Mouse (Mus musculus) megakaryocyte, adult 5-6 weeks (primary cell): ENCODE measurements around the gene Erc2. TPM values are rescaled to one million over a fixed set of nuclear protein-coding genes. Genes with fewer than 3 reads are reported as not detected.
"Not testable (repeated sequence)": the region's sequence is repeated elsewhere in the genome, so short reads cannot be mapped to it uniquely, and the experiment has no call there.

ENCODE experiments used
- ATAC-seq: 2 replicates; pipeline ENCODE4 v1.8.0; 2016; ENCODE audit warnings: mild to moderate bottlenecking, inconsistent platforms; ENCODE audit not compliant: poor library complexity, severe bottlenecking
- total RNA-seq, 2 experiments: library from RNA; stranded (forward) in 1 of 2; stranded (reverse) in 1 of 2; fragments of 153-499, 151-499 nt in 1 of 2; fragments of 221-1000, 200-1000 nt in 1 of 2; gene quantifications; 2 replicates each; pipeline versions ENCODE4 v1.2.3 to v1.2.4; 2015 to 2017

Erc2 gene
- total RNA-seq, 2 experiments from 2014 or later, result 0.04 TPM; not detected in 1

DNA sequence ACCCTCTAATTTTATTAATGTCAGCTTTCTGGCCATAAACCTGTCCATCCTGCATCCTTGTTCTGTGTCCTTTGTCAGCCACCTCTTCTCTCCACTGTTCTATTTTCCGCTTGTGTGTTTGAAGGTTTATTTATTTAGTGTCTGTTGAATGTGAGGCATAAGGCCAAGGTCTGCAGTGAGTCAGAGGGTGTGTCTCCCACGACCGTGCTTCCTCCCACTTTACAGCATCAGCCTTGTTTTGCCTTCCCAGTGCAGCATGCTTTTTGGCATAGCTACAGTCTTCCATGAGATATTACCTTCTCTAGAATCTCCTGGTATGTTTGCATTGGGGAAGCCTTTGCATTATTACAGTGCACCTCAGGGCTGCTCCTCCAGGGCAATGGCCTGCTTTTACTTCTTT is 200.8 kb downstream of the Erc2 start:
- ATAC-seq, result no peak

DNA sequence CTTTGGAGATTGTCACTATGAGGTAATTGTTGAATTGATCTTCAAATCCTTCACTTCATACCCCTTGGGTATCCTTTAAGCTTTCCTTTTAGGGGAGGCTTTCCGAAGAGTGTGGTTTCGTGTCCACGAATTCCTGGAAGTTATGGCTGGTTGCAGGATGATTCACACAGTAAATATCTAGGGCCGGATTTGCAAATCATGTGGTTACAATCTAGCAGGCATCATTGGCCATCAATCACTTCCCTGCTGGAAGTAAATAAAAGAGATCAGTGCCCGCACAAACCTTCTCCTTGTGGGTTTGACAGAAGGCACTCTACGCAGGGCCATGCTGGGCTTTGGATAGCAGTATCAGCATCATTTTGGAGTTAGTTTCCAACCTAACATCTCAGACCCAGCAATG is 201.7 kb downstream of the Erc2 start:
- no peak for ATAC-seq

DNA sequence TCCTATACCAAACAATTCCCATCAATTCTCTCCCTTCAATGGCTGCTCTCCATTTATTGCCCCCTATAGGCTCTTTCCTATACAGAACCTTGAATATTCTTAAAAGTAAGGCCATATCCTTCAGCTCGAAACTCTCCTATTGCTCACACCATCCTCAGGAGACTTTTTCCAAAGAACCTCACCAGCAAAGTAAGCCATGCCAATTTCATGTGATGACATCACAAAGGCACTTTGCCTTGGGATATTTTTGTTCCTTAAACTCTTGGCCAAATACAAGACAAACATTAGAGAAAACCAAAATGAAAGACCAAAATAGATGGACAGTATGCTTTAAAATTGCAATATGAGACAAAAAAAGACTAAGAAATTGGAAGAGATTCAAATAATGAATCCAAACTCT is 204.6 kb downstream of the Erc2 start:
- no peak for ATAC-seq

DNA sequence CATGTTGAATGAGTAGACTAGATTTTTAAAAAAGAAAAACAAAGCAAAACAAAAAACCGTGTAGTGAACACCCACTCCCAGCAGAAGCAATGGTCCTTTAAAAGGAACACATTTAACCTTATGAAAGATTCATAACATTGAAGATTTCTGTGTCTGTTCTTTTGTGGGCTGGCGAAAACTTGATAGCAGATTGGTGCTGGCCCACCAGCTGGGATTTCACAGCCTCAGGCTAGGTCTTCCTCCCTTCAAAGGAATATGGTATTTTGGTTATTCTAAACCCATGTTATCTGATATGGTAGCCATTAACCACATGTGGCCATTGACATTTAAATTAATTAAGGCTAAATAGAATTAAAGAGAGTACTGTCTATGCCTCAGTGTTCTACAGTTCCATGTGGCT is 205.9 kb downstream of the Erc2 start:
- ATAC-seq, result no peak

DNA sequence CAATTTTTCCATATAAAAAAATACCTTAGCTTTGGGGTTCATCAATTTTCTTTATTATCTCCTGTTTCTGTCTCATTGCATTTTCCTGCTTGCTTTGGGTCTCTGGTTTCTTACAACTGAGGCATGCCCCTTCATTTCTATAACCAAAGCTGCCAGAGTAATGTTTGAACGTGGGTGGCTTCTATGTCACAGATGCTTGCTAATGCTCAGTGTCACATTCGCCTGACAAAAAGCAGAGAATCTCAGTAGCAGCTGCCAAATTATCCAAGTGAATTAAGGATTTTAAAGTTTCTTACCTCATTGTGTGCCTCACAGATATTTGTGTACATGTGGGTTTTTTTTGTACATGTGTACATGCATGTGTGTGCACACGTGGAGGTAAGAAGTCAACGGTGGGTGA is 210.0 kb downstream of the Erc2 start:
- ATAC-seq, result no peak

DNA sequence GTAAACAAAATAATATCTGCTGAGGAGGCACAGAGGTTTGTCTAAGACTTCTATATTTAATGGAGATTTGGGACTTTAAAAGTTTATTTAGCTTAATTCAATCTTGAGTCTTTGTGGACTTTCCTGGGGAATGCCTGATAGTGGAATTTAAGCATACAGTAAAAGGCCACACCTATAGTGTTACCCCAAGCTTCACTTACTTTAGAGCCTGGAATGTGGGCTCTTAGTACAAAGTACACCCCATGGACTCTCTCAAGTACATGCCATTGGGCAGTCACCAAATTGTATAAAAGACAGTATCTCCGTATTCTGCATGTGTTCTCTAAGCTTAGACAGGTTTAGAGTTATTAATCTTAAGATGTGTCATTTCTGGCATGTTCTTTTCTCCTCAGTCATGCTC is 213.1 kb downstream of the Erc2 start:
- ATAC-seq, result no peak

DNA sequence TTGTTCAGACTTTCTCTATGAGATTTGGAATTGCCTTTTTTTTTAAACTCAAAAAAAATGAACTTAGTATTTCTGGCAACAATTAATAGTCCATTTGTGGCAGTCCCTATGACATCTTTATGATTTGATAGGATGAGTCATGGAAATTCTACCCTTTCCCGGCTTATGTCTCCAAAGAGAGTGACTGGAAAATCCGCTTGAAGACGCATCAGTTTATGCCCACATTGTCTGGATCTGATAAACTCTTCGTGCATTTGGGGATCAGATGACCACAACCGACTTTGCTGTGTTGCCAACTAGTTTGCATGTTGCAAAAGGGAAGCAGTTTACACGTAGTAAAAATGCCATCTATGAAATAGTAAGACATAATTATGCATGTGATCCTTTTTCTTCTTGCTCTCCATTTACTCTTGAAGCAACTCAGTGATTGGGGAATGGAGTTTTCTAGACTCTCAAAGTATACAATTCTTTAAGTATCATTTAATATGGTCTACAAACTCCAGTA is 215.4 kb downstream of the Erc2 start:
- ATAC-seq, result no peak

DNA sequence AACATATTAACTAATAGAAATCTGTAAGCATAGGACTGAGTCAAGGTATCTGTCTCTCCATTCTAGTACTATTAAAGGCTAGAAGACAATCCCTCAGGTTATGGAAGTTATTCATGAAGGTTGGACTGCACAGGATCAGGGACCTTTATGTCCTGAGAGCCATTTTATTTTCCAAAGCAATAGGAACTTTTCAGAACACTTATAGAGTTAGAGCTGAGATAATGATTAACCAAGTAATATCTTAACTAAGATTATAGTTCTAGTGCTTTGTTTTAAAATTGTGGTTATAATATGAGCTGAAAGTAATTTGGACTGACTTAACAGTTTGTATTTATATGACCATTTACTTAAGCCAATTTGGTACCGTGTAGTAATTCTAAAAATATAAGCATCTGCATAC is 217.9 kb downstream of the Erc2 start:
- no peak for ATAC-seq

DNA sequence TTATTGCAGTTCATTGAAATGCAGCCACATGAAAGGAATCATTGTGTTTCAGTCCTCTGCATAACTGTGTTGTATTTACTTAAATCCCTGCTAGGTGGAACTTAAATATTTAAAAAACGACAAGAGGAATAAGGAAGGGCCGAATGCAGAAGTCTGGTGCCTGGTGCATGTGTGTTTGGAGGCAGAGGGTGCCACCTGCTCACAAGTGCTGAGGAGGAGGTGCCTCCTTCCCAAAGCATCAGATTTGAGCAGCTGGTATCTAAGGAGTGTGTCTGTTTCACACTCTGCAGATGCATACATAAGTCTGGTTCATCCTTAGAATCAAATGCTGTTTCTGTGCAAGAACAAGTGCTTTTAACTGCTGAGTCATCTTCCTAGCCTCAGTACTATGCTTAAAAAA is 224.6 kb downstream of the Erc2 start:
- no peak for ATAC-seq

DNA sequence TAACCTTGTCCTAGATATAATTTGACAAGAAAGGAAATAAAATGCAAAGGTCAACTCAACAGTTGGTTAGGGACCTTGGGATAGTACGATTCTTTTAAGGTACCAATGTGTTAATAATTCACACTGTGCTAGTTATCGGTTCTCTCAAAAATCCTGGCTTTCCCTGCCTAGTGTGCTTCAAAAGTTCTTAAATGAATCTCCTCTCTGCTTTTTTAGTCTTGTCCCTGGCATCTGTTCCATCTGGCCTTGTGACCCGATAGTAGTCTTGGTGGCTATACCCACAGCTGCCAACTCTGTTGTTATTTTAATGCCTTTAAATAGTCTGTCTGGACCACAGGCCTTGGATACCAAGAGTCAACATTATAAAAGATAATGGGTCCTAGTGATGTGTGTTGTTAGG is 225.1 kb downstream of the Erc2 start:
- no peak for ATAC-seq

DNA sequence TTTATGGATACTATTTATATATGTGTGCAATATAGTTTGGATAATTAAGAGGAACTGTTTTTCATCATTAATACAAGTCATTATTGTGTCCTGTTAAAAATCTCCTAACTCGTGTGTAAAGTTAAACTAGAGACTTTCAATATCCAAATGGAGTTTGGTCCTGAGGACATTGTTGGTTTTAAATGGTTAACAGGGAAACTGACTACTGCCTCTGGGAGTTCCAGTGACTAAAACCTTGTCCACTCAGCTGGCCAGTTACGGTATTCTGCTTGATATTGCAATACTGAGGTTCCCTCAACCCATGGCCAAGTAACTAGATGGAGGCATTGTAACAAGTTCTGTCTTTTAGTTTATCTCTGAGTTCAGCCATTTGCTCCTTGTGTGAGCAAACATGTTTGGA is 229.0 kb downstream of the Erc2 start:
- ATAC-seq, result no peak

DNA sequence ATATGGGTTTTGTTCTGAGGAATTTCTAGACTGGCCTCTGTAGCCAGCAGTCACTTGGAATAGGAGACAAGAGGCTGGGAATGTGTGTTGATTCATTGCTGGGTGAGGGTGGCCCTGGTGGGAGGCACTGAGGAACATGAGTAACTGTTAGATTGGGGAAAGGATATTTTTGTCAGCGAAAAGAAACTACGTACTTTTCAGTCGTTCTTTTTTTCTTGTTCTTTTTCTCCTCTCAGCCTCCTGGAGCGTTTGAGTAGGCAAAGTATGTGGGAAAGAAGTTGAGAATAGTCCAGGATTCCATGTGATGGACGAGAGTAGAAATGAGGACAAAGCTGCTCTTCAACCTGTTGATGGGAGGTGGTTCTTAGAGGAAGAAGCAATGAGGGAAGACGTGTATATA is 230.4 kb downstream of the Erc2 start:
- ATAC-seq, result no peak

DNA sequence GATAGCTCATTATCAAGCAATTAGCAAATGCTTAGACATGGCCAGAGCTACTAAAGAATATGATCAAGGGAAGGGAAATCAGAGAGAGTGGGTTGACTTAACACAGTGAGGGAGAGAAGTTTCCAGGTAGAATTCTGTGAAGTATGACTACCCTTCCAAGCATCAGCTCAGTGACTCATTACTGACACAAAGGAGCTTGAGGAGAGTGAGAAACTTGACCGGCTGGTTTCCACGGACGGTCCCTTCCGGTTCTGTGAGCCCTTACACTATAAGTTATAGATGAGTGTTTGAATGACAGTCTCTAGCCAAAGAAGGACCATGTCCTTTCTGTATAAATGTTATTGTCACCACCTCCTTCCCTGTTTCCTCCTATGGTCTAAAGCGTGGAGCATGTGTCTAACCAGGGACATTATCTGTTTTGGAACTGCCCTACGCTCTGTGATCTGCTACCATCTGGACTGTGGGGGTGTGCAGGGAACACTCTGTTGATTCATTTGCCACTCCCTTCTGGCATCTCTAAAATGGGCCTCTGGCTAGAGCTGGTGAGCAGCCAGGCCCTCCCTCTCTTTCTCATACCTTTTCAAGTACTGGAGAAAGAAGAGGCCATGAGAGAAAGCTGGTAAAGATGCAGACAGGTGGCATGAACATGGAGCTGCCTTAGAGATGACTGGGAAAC is 238.3 kb downstream of the Erc2 start:
- ATAC-seq, result no peak

DNA sequence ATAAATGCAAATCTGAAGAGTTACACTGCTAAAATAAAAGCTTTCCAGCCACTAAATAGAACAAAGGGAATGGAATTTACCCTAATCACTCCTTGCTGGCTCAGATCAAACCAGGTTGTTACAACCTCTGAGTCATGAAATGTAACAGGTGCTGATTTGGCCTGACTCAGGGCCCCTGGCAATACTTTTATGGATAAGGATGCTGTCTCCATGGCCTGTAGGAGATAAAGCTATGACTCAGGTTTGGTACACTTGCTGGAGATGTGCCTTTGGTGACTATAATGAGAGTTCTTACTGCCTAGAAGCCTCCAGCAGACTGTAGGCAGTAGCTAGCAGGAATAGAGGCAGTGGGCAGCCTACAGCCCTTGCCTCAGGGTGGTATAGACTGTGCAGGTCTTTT is 240.1 kb downstream of the Erc2 start:
- ATAC-seq, result no peak

DNA sequence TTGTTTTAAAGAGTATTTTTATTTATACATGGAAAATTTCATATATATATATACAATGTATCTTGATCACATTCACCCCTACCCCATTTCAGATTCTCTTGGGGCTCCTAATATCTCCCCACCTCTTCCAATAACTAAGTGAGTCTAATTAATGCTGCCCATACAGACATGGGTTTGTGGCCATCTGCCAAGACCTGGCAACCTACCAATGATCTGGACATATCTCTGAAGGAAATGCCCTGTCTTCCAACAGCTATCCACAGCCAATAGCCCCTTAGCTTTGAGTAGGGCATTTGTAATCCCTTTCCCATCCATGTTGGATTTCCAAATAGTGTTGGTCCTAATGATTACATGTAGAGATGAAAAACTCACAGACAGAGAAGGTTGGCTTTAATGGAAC is 245.2 kb downstream of the Erc2 start:
- no peak for ATAC-seq

DNA sequence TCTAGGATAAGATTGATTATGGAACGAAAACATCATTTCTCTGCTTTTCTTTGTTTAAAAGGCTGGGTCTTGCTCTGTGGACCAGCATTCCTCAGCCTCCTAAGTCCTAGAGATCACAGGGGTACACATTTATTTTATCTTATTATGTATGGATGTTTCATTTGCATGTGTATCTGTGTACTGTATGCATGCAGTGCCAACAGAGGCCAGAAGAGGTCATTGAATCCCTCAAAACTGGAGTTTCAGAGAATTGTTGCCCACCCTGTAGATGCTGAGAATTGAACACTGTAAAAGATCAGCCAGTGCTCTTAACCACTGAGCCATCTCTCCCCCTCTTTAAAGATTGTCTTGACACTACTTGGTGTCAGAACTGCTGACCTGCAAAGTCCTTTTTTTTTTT is 251.4 kb downstream of the Erc2 start:
- no peak for ATAC-seq

DNA sequence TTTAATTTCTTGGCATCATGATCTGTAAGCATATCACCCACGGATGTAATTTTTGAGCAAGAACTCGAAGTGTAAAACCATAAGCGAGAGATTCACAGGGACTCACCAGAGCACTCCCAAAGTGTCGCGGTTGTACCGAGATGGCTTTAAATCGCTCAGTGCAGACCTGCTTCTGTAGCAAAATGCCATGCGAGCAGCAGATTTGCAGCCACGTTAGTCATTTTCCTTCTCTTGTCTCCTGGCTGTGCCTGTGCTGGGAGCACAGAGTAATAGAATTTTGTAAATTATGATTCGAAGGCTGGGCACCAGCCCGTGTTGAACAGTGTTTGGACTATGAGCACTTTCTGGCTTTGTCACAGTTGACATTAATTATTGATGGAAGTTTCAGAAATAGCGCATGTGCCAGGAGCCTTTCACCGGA is 253.8 kb downstream of the Erc2 start:
- no peak for ATAC-seq

DNA sequence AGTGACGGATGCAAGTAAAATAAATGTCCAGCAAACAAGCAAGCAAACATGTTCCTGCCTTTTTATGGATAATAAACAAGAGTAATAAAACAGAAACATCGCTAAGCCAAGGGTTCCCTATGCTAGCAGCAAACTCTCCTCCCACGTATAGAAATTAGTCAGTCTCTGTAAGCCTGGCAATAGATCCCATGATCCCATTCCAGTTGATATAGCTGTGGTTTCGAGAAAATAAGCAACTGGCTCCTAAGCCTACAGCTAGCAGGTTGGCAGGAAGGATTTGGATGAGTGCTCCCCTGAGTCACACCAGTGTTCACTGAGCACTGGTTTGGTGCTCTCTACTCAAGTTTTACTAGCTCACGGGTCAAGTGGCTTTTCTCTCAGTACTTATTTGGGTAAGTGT is 259.7 kb downstream of the Erc2 start:
- no peak for ATAC-seq

DNA sequence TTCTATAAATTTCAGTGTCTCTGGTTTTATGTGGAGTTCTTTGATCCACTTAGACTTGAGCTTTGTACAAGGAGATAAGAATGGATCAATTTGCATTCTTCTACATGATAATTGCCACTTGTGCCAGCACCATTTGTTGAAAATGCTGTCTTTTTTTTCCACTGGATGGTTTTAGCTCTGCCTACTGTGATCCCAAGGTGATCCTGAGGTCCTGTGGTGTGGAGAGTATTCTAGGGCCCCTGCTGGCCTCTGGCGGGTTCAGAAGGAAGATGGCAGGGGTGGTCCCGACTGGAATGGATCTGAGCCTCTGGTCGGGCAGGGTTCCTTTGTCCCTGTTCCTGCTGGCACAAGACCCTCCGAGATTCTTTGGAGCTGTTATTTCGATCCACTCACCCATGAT is 264.1 kb downstream of the Erc2 start:
- ATAC-seq, result not testable (repeated sequence)

DNA sequence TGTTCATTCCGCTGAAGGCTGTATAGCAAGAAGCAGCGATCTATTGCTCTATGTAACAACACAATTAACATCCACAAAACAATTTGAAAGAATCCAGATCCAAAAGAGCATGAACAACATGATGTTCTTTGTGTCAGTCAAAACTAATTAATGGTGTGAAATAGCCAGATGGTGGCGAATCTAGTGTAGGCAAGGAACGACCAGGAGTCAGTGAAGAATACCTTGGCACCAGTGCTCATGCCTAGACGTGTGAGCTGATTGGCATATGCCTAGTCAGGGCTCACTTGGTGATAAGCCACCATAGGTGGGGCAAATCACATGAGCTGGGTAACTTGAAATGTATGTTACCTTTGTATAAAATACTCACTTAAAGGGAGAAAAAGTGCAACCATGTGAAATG is 265.3 kb downstream of the Erc2 start:
- ATAC-seq, result no peak

DNA sequence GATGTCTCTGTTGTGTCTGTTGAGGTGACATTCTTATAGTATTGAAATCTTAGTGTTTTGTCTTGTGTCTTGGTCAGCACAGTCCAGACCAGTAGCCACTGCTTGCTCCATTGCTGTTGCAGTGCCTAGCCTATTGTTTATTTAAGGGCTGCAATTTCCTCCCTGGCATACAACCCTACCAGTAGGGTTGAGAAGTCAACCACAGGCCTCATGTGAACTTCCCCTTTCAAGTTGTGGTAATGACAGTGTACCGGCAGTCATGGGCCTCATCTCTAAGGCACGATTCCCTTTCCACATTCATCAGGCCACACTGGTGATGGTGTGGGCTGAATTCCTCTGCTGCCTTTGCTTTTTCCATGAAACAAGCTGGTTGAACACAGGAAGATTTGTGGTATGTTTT is 267.4 kb downstream of the Erc2 start:
- ATAC-seq, result peak; percentile 100

DNA sequence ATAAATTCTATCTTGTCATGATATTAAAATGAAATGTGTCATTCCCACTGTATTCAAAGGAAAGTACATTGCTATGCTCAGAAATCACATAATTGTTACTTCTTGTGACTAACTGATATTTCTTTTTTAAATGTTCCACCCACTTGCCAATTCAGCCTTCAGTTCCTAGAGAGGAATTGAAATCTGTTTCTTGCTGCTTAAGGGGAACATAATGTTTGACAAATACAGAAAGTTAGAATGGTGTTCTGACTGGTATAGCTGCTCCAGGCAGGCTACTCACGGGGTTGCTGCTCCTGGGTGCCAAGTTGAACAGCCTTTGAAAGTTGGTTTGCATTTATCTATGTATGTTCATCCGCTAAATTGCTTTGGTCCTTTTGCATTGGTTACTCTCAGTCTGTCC is 270.2 kb downstream of the Erc2 start:
- no peak for ATAC-seq

DNA sequence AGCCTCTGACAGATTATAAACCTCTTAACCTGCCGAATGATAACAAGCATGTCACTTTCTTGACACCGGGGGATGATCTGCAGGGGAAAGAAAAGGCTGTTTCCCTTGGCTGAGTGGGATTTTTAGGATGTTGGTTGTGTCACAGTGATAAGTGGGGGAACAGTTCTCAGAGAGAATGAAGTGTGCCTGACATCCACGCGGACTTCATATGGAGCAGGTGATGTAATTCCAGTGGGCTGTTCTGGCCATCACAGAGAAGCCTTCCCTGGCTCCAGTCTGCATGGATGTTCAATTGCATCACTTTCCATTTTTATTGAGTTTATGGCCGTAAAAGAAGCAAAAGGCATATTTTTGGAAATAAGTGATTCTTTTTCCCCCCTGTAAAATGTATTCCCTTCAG is 279.5 kb downstream of the Erc2 start:
- no peak for ATAC-seq
